Mouse (Mus musculus) urinary bladder, postnatal 10 days (tissue): Measurements from ENCODE around the gene Casp9.
A peak's percentile ranks its signal among the peaks of the same experiment; 100 is the strongest.

ENCODE experiments used
- DNase-seq: peaks from one replicate; pipeline ENCODE4 v3.0.0; 2022; ENCODE audit warnings: low spot score

Casp9 gene

DNA sequence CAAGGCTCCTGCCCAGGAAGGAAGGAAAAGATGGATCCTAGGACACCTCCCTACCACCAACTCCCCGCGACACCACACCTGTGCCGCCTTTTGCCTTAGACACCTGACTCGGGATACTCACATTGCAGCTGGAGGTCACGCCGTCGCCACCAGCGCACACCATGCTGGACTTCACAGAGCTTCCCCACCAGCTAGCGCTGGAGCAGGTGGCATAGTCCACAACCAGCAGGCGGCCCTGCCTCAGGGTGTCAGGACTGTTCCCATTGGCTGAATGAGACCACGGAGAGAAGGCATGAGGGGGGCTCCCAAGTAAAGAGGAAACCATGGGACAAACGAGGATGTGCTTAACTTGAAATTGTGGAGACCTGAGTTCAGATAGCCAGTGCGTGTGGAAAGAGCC is 25.4 kb downstream of the Casp9 start:
- DNase-seq: peak; percentile 8

DNA sequence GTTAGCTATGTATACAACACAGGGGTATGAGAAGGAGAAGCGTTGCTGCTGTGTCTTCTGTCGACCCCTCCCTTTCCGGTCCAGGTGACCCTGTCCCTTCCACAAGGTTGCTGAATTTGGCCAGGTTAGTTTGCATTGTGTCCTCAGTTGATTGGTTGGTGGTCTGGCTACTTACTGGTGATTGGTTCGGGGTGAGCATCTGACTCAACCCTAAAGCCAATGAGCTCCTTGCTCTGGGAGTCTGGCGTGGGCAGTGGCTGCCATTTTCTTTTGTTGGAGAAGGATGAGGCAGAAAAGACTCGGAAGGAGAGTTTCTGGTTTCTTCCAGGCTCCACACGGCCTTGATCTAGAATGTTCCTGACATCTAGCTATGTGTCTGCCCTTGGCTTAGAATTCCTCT is 25.9 kb downstream of the Casp9 start:
- DNase-seq: no peak

DNA sequence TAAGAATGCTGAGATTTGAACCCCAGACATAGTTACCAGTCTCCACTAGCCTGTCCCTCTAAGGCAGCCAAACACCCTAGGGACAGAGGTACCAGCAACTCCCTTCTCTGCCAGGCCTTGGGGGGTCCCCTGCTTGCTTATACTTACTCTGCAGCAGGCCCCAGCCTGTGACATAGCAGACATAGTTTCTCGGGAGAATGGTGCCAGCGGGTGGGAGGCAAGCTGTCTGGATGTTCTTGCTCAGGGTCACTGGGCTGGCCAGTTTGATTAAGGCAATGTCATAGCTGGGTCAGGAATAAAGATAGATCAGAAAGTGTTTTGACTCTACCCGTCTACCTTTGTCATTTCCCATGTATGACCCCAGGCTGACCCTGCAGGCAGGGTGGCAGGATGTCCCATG is 27.8 kb downstream of the Casp9 start:
- DNase-seq: peak; percentile 6

DNA sequence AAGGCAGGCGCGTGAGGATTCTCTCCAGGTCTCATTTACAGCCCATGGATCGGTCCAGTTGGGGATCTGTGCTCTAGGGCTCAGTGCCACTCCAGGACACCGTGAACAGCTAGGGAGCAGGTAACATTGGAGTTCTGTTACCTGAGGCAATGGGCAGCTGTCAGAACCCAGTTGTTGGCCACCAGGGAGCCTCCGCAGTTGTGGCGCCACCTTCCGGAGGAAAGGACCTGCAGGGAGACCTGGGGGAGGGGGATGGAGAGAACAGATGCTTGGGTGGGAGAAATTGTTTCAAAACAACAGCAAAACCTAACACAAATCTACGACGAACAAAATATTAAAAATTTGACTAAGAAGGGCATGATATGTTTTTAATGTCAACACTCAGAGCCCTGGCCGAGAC is 28.7 kb downstream of the Casp9 start:
- DNase-seq: peak; percentile 1

DNA sequence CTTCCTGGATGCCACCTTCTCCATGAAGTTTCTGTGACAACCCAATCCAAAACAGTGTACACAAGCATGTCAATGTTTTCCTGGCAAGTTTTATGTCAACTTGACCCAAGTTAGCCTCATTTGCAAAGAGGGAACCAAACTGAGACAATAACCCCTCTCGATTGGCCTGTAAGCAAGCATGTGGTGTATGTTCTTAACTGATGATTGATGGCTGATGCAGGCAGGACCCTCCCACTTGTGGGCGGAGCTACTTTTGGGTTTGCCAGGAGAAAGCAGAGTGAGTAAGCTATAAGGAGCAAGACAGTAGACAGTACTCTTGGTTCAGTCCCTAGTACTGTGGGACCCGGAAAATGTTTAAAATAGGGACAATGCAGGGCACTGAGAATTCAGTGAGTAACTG is 29.6 kb downstream of the Casp9 start:
- no peak for DNase-seq

DNA sequence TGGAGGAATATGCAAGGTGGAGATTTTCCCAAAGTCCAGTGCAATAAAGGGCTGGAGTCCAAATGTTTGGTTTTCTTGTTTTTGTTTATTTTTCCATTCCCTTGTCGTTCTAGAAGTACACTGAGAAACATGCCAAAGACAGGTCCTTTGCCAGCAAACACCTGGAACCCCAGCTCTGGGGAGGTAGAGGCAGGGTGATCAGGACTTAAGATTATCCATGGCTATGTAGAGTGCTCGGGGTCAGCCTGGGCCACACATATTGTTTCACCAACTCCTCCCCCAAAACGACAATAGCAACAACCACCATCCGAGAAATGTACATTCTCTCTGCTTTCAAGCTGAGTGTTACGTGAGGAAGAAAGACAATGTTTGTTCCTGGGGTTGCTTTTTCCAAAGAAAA is 32.6 kb downstream of the Casp9 start, which contains the start of gene Cela2a:
TSS of gene Cela2a (minus strand) at position 101 of the 400 bp plus-strand sequence.
- DNase-seq: no peak

DNA sequence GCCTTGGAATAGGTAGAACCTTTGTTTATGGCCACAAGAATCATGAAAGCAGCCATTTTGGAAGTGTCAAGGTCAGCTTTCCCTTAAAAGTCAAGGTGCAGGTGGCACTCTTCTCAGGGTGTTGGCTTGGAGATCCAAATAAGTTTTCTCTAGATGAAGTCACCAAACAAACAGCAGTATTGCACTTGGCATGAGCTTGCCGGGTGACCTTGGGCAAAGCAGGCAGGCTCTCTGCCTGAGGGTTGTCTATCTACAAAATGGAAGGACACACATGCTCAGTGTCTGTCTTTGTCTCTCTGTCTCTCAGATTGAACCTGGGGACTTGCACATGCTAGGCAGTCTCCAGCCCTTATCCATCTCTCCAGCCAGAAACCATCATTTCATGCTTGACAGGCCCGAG is 34.0 kb downstream of the Casp9 start:
- DNase-seq: no peak

DNA sequence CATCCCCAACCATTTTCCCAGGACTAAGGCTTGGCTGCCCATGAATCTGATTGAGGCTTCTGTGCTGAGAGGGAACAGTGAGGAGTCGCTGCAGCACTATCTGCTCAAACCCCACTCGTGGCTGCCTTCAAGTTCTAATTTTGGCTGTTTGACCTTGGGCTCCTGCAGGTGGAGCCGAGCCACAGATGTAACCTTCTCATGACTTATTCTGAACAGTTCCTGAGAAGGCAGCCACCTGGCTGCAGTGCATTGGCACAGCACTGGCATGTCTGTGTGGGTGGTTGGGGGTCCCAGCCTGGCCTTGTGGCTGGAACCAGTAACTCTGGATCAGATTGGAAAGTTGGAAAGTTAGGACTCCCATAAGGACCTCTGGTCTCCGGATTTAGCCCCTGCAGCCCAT is 34.8 kb downstream of the Casp9 start:
- DNase-seq: no peak

DNA sequence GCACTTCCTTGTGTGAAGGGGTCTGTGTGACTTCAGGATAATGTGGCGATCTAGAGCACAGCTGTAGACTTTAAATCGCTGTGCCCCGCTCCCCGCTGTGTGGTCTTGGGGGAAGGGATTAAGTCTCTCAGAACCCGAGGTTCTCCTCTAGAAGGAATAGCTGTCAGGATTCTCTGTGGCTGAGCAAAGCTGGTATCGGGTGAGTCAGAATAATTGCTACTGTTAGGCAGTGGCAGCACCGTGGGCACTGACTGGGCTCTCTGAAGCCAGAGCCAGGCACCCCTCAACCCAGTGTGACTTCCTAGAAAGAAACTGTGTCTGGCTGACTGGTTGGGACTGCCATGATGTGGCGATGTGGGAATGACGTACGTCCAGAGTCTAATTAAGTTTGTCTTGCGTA is 37.0 kb downstream of the Casp9 start:
- no peak for DNase-seq

DNA sequence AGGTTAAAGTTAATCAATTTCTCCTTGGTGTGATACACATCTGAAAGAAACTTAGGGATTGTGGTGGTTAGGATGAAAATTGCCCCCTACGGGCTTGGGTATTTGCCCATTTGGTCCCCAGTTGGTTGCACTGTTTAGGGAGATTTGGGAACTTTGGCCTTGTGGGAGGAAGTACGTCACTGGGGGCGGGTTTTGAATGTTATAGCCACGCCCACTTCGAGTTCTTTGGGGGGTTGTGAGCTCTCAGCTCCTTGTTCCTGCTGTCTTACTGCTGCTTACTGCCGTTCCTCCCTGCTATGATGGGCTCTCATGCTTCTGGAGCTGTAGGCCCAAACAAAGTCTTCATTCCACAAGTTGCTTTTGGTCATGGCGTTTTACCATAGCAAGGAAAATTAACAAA is 37.9 kb downstream of the Casp9 start:
- DNase-seq: no peak

DNA sequence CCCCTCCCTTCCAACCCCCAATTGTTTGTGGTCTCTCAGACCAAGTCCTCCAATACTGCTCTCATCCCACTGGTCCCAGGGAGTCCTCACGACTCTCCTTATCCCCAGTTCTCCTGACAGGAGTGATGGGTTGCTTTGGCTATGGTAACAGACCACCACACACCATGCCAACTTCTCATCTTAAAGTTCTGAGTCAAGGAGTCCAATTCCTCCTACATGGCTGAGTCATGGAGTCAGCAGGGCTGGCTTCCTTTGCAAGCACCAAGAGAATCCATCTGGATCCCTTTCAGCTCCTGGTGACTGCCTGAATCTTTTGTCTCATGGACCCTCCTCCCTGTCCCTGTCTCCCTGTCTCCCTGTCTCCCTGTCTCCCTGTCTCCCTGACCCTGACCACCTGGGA is 40.5 kb downstream of the Casp9 start:
- DNase-seq: no peak

DNA sequence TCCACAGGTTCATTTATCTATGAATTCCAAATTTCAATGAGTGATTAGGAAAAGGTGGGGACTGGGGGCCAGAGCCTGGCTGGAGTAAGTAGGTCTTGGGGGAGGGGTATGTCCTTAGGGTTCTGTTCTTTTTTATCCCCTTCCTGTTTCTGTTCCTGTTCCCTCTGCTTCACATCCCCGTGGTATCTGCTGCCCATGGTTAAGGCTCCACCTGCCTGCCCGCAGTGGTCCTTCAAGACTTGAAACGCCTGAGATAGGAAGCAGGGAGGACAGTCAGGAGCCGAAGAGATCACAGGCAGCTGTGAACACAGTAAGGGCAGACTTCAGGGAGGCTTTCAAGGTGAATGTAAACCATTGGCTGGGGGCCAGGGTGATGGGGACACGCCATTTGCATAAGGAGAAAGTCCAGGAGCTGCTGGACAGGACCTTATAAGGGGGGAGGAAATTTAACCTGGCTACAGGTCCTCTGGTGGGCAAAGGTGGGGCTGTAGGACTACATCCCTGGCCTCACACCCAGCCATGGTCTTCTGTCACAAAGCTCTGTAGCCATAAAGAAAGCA is 41.2 kb downstream of the Casp9 start:
- no peak for DNase-seq

DNA sequence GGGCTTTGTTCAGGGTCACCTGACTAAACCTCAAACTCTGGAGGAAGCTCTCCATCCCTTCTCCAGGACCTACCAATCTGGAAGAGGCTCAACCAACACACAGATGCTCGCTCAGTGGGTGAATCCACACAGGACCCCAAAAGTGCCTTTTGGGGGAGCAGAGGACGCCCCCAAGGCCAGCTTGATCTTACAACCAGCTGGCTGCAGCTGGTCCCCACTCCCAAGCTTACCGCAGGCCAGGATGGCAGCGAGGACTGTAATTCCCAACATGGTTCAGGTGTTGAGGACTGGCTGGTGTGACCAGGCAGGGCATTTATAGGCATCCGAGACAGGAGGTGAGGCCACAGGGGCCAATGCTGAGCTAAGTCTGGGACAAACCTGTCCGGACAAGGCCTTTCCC is 52.6 kb downstream of the Casp9 start, which contains the start of gene Ctrc:
TSS of gene Ctrc (minus strand) at position 361 of the 400 bp plus-strand sequence.
- DNase-seq: no peak

DNA sequence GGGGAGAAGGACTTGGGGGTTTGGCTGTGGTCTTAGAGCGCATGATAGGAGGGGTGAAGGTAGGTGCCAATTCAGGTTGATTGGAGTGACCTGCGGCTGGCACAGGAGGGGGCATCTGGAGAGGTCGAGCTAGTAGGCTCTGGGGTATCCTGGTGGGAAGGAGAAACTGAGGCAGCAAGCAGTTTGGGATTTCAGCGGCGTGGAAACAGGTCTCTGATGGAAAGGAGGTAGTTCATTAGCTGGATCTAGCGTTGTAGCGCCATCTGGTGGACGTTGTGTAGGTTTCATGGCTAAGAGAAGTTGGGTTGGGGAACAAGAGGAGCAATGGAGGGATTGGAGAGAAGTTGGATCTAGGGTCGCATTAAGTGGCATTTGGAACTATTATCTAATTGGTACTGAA is 60.0 kb downstream of the Casp9 start:
- DNase-seq: no peak

DNA sequence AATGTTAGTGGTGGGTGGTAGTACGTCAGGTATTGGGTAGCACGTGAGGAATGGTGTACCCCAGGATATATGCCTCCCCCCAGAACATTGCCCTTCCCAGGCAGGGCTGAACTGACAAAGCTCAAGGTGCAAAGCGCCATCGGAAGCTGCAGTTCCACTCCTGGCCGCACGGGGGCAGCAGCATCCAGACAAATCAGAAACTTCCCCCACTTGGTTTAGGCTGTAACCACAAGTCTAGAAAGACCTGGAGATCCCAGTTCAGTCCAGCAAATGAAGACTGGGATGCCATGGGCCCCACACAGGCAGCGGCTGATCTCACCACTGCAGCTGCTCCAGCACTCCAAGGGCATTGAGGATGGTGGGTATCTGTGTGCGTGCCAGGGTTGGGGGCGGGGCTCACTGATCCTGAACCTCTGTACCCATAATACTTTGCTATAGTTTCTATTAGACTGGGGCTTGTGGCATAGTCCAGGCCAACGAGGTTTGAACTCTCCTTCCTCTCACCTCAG is 64.1 kb downstream of the Casp9 start:
- no peak for DNase-seq

DNA sequence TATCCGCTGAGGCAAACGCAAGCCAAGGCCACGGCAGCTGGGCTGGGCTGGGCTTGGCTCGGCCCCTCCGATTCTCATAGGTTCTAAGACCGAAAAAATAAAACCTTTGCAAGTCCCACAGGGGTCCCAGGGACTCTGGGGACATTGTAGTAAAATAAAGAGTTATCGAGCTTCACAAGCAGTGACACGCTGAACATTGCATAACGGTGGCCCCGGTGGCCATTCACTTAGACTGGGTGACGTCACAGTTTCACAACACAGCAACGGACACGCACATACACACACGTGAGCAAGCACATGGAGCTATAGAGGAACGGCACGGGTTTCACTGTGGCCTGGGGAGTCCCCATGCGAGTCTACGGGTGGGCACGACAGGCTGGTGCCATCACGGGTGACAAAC is 65.1 kb downstream of the Casp9 start:
- no peak for DNase-seq

DNA sequence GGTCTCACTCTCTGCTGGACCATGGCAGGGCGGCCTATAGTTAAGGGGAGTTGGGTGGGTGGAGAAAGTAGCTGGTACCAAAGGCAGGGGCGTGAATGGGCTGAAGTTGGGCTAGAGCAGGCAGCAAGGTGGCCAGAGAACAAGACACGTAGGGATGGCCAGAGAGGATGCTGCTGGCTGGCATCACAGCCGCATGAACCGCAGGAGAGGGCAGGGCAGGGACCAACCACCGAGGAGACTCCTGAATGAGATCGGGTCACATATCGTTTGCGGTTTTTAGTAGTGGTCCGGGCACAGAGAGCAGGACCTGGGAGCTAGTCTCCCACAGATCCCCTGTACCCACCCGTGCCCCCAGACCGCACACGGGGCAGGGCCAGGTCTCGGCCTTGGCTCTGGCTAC is 65.9 kb downstream of the Casp9 start:
- DNase-seq: no peak

DNA sequence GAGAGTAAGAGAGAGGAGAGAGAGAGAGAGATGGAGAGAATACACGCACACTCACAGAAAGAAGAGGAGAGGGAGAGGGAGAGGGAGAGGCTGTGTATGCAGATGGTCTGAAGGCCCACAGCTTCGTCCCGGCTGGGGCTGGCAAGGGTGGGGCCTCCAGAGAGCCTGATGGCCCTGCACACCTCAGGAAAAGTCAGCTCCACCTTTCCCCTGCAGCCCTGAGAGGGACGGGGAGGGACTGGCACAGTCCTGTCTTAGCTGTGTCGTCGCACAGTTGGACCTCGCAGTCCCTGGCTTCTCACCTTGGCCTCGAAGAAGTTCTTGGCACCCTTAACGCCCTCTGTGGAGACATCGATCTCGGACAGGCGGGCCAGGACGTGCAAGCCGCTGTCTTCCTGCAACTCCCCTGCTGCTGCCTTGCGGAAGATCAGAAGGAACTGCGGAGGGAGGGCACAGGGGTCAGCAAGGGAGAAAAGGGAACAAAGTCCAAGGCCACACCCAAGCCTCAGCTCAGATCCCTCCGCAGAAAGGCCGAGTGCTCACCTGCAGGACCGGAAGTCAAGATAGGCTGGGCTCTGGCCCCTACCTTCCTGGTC is 66.9 kb downstream of the Casp9 start:
- no peak for DNase-seq

DNA sequence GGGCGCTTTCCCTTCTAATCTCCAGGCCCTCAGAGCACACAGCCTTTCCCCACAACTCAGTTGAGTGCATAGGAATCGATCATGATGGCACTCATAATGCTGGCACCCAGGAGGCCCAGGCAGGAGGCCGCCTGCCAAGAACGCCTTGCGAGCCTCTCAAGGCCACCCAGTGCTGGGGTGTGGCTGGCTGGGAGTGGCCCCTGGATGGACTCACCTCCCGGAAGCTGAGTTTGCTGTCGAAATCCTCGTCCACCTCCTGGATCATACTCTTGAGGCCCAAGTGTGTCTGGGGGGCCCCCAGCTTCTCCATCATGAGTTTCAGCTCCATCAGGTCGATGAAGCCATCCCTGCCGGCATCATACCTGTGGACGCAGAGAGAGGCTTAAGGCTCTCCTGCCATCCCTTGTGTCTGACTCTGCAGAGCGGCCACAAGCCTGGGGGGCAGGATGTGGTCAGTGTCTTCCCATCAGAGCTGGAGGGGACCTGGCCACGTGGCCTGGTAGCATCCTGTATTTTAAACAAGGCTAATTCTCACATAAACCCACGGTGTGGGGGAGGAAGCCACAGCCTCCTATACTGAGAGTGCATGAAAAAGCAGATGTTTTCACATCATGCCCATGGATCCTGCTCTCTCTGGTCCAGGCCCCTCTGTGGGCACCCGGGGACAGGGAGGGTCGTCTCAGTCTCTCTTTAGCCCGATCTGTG is 68.3 kb downstream of the Casp9 start:
- DNase-seq: no peak

DNA sequence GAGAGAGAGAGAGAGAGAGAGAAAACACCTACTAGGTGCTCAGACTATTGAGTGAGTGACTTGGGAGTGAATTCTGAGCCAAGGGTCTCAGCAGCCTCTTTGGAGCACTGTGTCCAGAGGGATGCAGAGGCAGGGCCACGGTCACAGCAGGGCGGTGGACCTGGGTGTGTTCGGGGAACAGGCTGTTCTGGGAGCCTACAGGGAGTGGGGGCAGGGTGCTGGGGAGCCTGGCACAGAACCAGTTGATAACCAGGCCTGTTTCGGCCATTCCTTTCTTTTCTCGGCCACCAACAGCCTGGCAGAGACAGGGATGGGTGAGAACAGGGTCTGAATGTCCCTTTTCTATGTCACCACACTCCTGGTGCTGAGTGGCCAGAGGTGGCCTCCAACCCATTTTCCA is 69.5 kb downstream of the Casp9 start:
- DNase-seq: no peak

DNA sequence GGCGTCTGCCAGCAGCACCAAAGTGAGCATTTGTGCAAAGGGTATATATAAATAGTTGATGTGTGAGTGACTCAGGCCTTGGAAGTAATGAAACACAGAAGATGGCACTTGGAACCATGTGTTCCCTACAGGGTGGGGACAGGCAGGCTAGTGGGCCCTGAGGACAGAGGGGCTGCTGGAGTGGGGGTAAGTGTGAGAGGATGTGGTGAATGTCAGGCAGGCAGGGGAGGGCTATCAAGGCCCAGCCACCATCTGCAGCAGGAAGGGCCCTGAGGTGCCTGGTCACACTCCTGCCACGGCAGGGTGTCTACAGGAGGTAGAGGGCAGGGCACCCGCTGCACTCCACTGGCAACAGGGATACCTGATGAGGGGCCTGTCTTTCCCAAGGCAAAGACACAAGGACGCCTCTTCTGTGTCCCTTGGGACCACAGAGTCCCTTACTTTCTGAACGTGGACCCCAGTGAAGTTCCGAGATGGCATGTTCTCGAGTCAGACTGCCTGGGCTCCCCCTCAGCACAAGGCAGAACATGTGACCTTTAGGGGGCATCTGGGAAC is 70.4 kb downstream of the Casp9 start:
- DNase-seq: no peak

DNA sequence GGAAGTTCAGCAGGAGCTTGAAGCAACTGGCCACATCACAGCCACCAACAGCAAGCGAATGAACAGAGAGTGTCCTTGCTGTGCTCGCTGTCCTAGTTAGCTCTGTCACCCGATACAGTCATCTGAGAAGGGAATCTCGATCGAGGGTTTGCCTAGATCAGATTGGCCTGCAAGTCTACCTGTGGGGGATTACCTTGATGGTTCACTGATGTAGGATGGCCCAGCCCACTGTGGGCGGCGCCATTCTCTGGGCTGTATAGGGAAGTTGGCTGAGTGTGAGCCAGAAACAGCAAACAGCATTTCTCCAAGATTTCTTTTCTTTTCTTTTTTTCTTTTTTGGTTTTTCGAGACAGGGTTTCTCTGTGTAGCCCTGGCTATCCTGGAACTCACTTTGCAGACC is 71.1 kb downstream of the Casp9 start:
- no peak for DNase-seq

DNA sequence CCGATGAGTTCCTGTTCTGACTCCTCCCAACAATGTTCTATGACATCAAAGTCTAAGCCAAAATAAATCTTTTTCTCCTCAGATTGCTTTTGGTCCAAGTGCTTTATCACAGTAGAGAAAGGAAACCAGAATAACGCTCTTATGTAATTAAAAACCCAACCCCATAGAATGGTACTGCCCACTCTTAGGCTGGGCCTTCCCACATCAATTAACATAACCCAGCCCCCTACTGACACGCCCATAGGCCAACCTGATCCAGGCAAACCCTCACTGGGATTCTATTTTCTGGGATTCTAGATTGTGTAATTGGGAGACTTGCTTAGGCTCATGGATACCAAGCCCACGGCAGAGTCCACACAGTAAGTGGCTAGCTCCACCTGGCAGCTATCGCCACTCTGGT is 71.6 kb downstream of the Casp9 start:
- DNase-seq: no peak
